8 mouse cellular contexts compared by ENCODE assay signal in the genomic region with DNA sequence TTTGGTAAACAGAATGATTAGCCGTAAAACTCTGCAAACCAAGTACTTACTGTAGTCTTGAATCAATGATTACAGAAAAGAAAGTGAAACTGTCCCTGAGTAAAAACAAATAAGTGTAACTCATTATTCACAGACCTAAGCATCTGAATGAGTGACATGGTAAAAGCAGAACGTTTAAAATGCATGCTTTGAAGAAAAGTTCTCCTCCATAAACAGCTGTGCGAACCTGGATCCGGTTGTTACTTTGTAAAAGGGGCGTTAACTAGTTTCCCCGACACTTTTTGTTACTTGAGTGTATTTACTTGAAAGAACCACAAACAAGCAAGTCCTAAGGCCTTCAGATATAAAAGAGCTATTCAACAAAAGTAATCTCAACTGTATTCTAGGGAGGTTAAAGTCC. TPM values are rescaled to one million over a fixed set of nuclear protein-coding genes. Genes with fewer than 3 reads are reported as not detected.
DNase-seq lines count a peak whose midpoint lies in the region; ATAC-seq and TF ChIP-seq lines count a peak whose summit lies in the region.

No protein-coding gene starts in this region.

- no peaks in the 10 kb centered on the region for H3K9me3 ChIP-seq in heart, embryonic 10.5 days
- H3K9me3 ChIP-seq in forebrain, embryonic 10.5 days, result no peaks in the 10 kb centered on the region
- H3K9me3 ChIP-seq in liver, embryonic 14.5 days (ENCODE audit: control insufficient read depth, low read length), result no peaks in the 10 kb centered on the region

- H3K27ac ChIP-seq in heart, embryonic 10.5 days, result 0 out of 2 replicates have a peak overlapping the region, but pooled peaks have one; percentile 97
- H3K27ac ChIP-seq in forebrain, embryonic 10.5 days, result peak overlapping the region; percentile 95
- H3K27ac ChIP-seq in liver, embryonic 14.5 days, result no peak overlapping the region

- no peak for TF ChIP-seq EP300 in liver, embryonic 14.5 days (IDR thresholded peaks at IDR 0.05; ENCODE audit: low read depth)

- peak overlapping the region; percentile 91 for H3K4me3 ChIP-seq in heart, embryonic 10.5 days
- peak overlapping the region; percentile 91 for H3K4me3 ChIP-seq in forebrain, embryonic 10.5 days
- peak overlapping the region; percentile 74 to 98 for H3K4me3 ChIP-seq in liver, embryonic 14.5 days (ENCODE audit: insufficient read depth in 1 of 2, low read depth in 2 of 2, low read length in 2 of 2)

- DNase-seq in heart, embryonic 10.5 days (ENCODE audit: low spot score), result no peak
- DNase-seq in heart, adult 9 months (ENCODE audit: low spot score in 2 of 2), result no peak
- DNase-seq in B cell, adult 2 months, result peak; percentile 8 to 10
- DNase-seq in forebrain, embryonic 10.5 days (ENCODE audit: extremely low spot score, low spot score), result no peak
- no peak for DNase-seq in liver, embryonic 14.5 days (ENCODE audit: low read depth in 3 of 3, low spot score in 3 of 3)
- DNase-seq in cerebellum, postnatal 36 days, result no peak
- DNase-seq in spleen, adult 18-20 months, result no peak
- DNase-seq in MN1 (ENCODE audit: low spot score), result no peak

- no peak for ATAC-seq in liver, embryonic 14.5 days (ENCODE audit: insufficient read depth)

- H3K4me1 ChIP-seq in heart, embryonic 10.5 days, result peaks cover 11% of the 10 kb centered on the region
- H3K4me1 ChIP-seq in forebrain, embryonic 10.5 days, result peaks cover 21% of the 10 kb centered on the region
- H3K4me1 ChIP-seq in liver, embryonic 14.5 days (replicated peaks; ENCODE audit: control insufficient read depth in 2 of 2, insufficient read depth in 2 of 2, low read length in 1 of 2), result peaks cover 7 to 11% of the 10 kb centered on the region in 2 experiments

- peaks cover 19% of the 10 kb centered on the region for H3K36me3 ChIP-seq in heart, embryonic 10.5 days
- H3K36me3 ChIP-seq in forebrain, embryonic 10.5 days (replicated peaks), result peaks cover 22% of the 10 kb centered on the region
- H3K36me3 ChIP-seq in liver, embryonic 14.5 days (replicated peaks; ENCODE audit: control insufficient read depth, insufficient read depth, low read depth), result no peaks in the 10 kb centered on the region; the same call in 1 of the 2 replicates

- TF ChIP-seq CTCF in liver, embryonic 14.5 days (IDR thresholded peaks at IDR 0.05; ENCODE audit: low read depth), result no peak

- WGBS in heart, embryonic 10.5 days, result 21% methylated on average over 6 of the region's 6 CpGs
- 20% methylated on average over 6 of the region's 6 CpGs for WGBS in forebrain, embryonic 10.5 days
- WGBS in liver, embryonic 14.5 days (ENCODE audit: insufficient replicate concordance), result 10% methylated on average over 6 of the region's 6 CpGs

- H3K4me2 ChIP-seq in liver, embryonic 14.5 days (ENCODE audit: low read depth), result peak overlapping the region; percentile 92

- peak overlapping the region; percentile 96 for H3K9ac ChIP-seq in liver, embryonic 14.5 days (replicated peaks)

- H3K27me3 ChIP-seq in heart, embryonic 10.5 days (ENCODE audit: insufficient read depth, poor library complexity, severe bottlenecking), result no peaks in the 10 kb centered on the region
- H3K27me3 ChIP-seq in forebrain, embryonic 10.5 days (ENCODE audit: poor library complexity, severe bottlenecking), result no peaks in the 10 kb centered on the region
- no peaks in the 10 kb centered on the region; the same call in 1 of the 2 replicates for H3K27me3 ChIP-seq in liver, embryonic 14.5 days (ENCODE audit: control insufficient read depth, insufficient read depth, low read length)

RNA-seq across cellular contexts. Expression of a gene that starts 1.2 kb away (rescaled TPM):
- polyA plus RNA-seq in heart, embryonic 10.5 days (2016; fragmentation: Nextera tagmentation; extraction: Ambion mirVana), result 15.7 and 15.9 TPM in 2 replicates
- polyA plus RNA-seq in forebrain, embryonic 10.5 days (2016; fragmentation: Nextera tagmentation; extraction: Ambion mirVana), result 29.1 and 29.8 TPM in 2 replicates
- polyA plus RNA-seq in liver, embryonic 14.5 days (2012; rRNA removed), result 1.4 and 1.7 TPM in 2 replicates
- polyA plus RNA-seq in liver, embryonic 14.5 days (2014; fragmentation: Nextera tagmentation; extraction: Ambion mirVana), result 2.5 and 4.1 TPM in 2 replicates

Comparison
In these comparisons a context has a peak if more than half of its experiments do, and no peak if none do; other contexts are left out.
1. DNase-seq: peak in B cell, adult 2 months (2 of 2); none in heart, embryonic 10.5 days (single experiment), heart, adult 9 months (0 of 2), forebrain, embryonic 10.5 days (single experiment), liver, embryonic 14.5 days (0 of 3), cerebellum, postnatal 36 days (0 of 2), spleen, adult 18-20 months (0 of 2) and MN1 (single experiment).
2. Peak in every context shown above with its lines, with median percentiles within 50 percentile points of each other: H3K4me3 ChIP-seq.